Mouse (Mus musculus): ENCODE measurements at regions not wholly inside any gene's neighbourhood (a gene's known extent, or its start where the extent isn't known, plus 50 kb on each side); places are given as distances from the start of the nearest gene placed in this dataset.

DNA sequence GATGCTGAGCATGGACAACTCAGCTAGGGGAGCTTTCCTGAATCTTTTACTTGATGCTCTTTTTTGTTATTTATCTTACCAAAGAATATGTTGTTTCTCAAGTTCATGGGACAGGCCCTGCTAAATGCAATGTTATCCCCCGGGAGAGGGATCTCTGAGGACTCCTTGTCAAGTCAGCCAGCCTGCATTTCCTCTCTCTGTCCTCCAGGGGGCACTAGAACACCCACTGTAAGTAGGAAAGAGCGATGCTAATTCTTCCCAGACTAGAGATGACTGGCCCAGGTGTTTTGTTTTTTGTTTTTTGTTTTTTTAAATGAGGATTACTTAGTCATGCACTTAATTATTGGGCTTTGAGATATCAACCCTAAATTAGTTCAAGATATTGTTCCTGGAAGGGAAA, 386.8 kb upstream of the Prkcq start:
- TF ChIP-seq CHD2 (IDR thresholded peaks at IDR 0.05; ENCODE audit: low read depth, low read length) (no peak), ZNF384 (IDR thresholded peaks at IDR 0.05; ENCODE audit: low read depth, low read length) (no peak), MAFK (IDR thresholded peaks at IDR 0.05; ENCODE audit: insufficient read depth, low read depth, low read length) (no peak), HCFC1 (IDR thresholded peaks at IDR 0.05; ENCODE audit: borderline replicate concordance, insufficient read depth, low read length) (no peak), ZC3H11A (IDR thresholded peaks at IDR 0.05; ENCODE audit: borderline replicate concordance, low read depth, low read length) (no peak)
